Mouse (Mus musculus) stomach, embryonic 15.5 days (tissue): ENCODE measurements around the gene Zfp142. TPM values are rescaled to one million over a fixed set of nuclear protein-coding genes. Genes with fewer than 3 reads are reported as not detected.

Experiments used
- ATAC-seq: fragments of 200-750 bp; cut with Nextera tagmentation; 2 replicates; pipeline ENCODE4 v1.8.0; 2017; ENCODE audit warnings: low read depth, moderate number of reproducible peaks, moderate TSS enrichment; ENCODE audit not compliant: insufficient read depth, low FRiP score
- H3K27ac ChIP-seq: fragments of 300-500 bp; sonication (generic); 2 replicates; pipeline ENCODE4 v1.5.1; 2015; ENCODE audit warnings: mild to moderate bottlenecking, inconsistent platforms
- H3K27me3 ChIP-seq: fragments of 300-500 bp; sonication (generic); replicated peaks from 2 replicates; pipeline ENCODE4 v1.6.1; 2015; ENCODE audit warnings: inconsistent platforms
- H3K36me3 ChIP-seq: fragments of 300-500 bp; sonication (generic); 2 replicates; pipeline ENCODE4 v1.6.1; 2015; ENCODE audit warnings: inconsistent platforms
- H3K4me1 ChIP-seq: fragments of 300-500 bp; sonication (generic); 2 replicates; pipeline ENCODE4 v1.6.1; 2015; ENCODE audit warnings: inconsistent platforms
- H3K4me2 ChIP-seq: fragments of 300-500 bp; sonication (generic); 2 replicates; pipeline ENCODE4 v1.6.1; 2015; ENCODE audit warnings: mild to moderate bottlenecking, inconsistent platforms
- H3K4me3 ChIP-seq: fragments of 300-500 bp; sonication (generic); replicated peaks from 2 replicates; pipeline ENCODE4 v1.5.1; 2015; ENCODE audit warnings: inconsistent platforms
- H3K9ac ChIP-seq: fragments of 300-500 bp; sonication (generic); 2 replicates; pipeline ENCODE4 v1.6.1; 2015; ENCODE audit warnings: inconsistent platforms
- H3K9me3 ChIP-seq: fragments of 300-500 bp; sonication (generic); 2 replicates; pipeline ENCODE4 v1.6.1; 2016; ENCODE audit warnings: inconsistent platforms
- WGBS: fragments of 180-500 bp; shearing (Covaris S2); methylation state at CpG from one replicate; pipeline ENCODE4 v1.1.7; 2015; 5-methylcytosine and 5-hydroxymethylcytosine counted together
- polyA plus RNA-seq: library from polyadenylated mRNA; unstranded; fragments of >200 nt; fragmentation: Nextera tagmentation; extraction: Ambion mirVana; gene quantifications from 2 replicates; pipeline ENCODE4 v1.2.1, GENCODE M21; 2015

The Zfp142 gene
- 5.8 and 5.9 TPM in 2 replicates for polyA plus RNA-seq

GRCm38 (mm10) chr1:74587773-74588445 lies at the start of gene Zfp142, which contains the start of gene Bcs1l:
Zfp142 (minus strand) TSS chr1:74588246.
Bcs1l (plus strand) TSS chr1:74588289.
- H3K9ac ChIP-seq = peak within 1 kb of the TSS; percentile 82
- peaks cover 11% of the 10 kb centered on the region for H3K4me1 ChIP-seq
- H3K27ac ChIP-seq = peak within 1 kb of the TSS; percentile 89
- H3K4me3 ChIP-seq = peak within 1 kb of the TSS; percentile 94
- H3K27me3 ChIP-seq = no peaks in the 10 kb centered on the region
- H3K36me3 ChIP-seq = peaks cover 18% of the 10 kb centered on the region
- peak; percentile 98 for ATAC-seq
- no peaks in the 10 kb centered on the region for H3K9me3 ChIP-seq
- 0% methylated on average over 48 of the region's 48 CpGs for WGBS
- H3K4me2 ChIP-seq = peak within 1 kb of the TSS; percentile 92

GRCm38 (mm10) chr1:74632734-74633133 lies 44.7 kb upstream of the Zfp142 start:
- 85% methylated on average over 4 of the region's 4 CpGs for WGBS
- H3K9me3 ChIP-seq = no peaks in the 10 kb centered on the region
- H3K27me3 ChIP-seq = no peaks in the 10 kb centered on the region
- no peak overlapping the region for H3K4me2 ChIP-seq
- ATAC-seq = no peak
- H3K9ac ChIP-seq = no peak overlapping the region
- H3K27ac ChIP-seq = no peak overlapping the region
- H3K4me3 ChIP-seq = no peak overlapping the region
- H3K36me3 ChIP-seq = no peaks in the 10 kb centered on the region
- H3K4me1 ChIP-seq = no peaks in the 10 kb centered on the region

- Histone ChIP-seq H3K27me3 (no peaks in the 10 kb centered on the region), H3K9ac (no peak overlapping the region), H3K4me3 (no peak overlapping the region), H3K27ac (no peak overlapping the region), H3K9me3 (no peaks in the 10 kb centered on the region), H3K4me2 (no peak overlapping the region), H3K36me3 (no peaks in the 10 kb centered on the region), H3K4me1 (no peaks in the 10 kb centered on the region)
- WGBS = 56% methylated on average over 7 of the region's 7 CpGs
- ATAC-seq = no peak
These were observed 40.0 kb upstream of the Zfp142 start for GRCm38 (mm10) chr1:74628001-74628400.

- Histone ChIP-seq H3K4me2 (no peak overlapping the region), H3K27ac (no peak overlapping the region), H3K36me3 (no peaks in the 10 kb centered on the region), H3K9ac (no peak overlapping the region), H3K9me3 (no peaks in the 10 kb centered on the region), H3K4me3 (no peak overlapping the region), H3K4me1 (no peaks in the 10 kb centered on the region), H3K27me3 (no peaks in the 10 kb centered on the region)
- WGBS = 76% methylated on average over 4 of the region's 4 CpGs
- no peak for ATAC-seq
These were observed 38.0 kb upstream of the Zfp142 start for GRCm38 (mm10) chr1:74626076-74626475.

- Histone ChIP-seq H3K36me3 (no peaks in the 10 kb centered on the region), H3K9me3 (no peaks in the 10 kb centered on the region), H3K27ac (no peak overlapping the region), H3K4me1 (no peaks in the 10 kb centered on the region), H3K9ac (no peak overlapping the region), H3K4me2 (no peak overlapping the region), H3K27me3 (no peaks in the 10 kb centered on the region), H3K4me3 (no peak overlapping the region)
- WGBS = 91% methylated on average over 1 of the region's 1 CpGs
- no peak for ATAC-seq
These were observed 36.1 kb upstream of the Zfp142 start for GRCm38 (mm10) chr1:74624183-74624582.

- Histone ChIP-seq H3K4me1 (peaks cover 5% of the 10 kb centered on the region), H3K9me3 (no peaks in the 10 kb centered on the region), H3K27me3 (no peaks in the 10 kb centered on the region), H3K27ac (peak within 1 kb of the TSS; percentile 63), H3K36me3 (peaks cover 15% of the 10 kb centered on the region), H3K4me2 (peak within 1 kb of the TSS; percentile 81), H3K4me3 (peak within 1 kb of the TSS; percentile 91), H3K9ac (peak within 1 kb of the TSS; percentile 86)
- 8% methylated on average over 25 of the region's 25 CpGs for WGBS
- peak; percentile 84 for ATAC-seq
These were observed 13.4 kb upstream of the Zfp142 start, which contains the start of the genes Rnf25 and Stk36 for GRCm38 (mm10) chr1:74601267-74601962. Rnf25 (minus strand) TSS chr1:74601397. Stk36 (plus strand) TSS chr1:74601445.

GRCm38 (mm10) chr1:74600501-74601266 lies 12.6 kb upstream of the Zfp142 start:
- Histone ChIP-seq H3K4me2 (peak overlapping the region; percentile 81), H3K36me3 (peaks cover 16% of the 10 kb centered on the region), H3K27me3 (no peaks in the 10 kb centered on the region), H3K9me3 (no peaks in the 10 kb centered on the region), H3K4me1 (peaks cover 5% of the 10 kb centered on the region), H3K4me3 (peak overlapping the region; percentile 91), H3K9ac (peak overlapping the region; percentile 86), H3K27ac (peak overlapping the region; percentile 63)
- 7% methylated on average over 26 of the region's 26 CpGs for WGBS
- ATAC-seq = peak; percentile 64

- Histone ChIP-seq H3K36me3 (peaks cover 59% of the 10 kb centered on the region), H3K9ac (no peak overlapping the region), H3K9me3 (no peaks in the 10 kb centered on the region), H3K4me3 (no peak overlapping the region), H3K27me3 (no peaks in the 10 kb centered on the region), H3K4me1 (no peaks in the 10 kb centered on the region), H3K27ac (no peak overlapping the region), H3K4me2 (no peak overlapping the region)
- 80% methylated on average over 8 of the region's 8 CpGs for WGBS
- ATAC-seq = no peak
These were observed 6.4 kb upstream of the Zfp142 start for GRCm38 (mm10) chr1:74594434-74594833.

- WGBS = under 1% methylated on average over 24 of the region's 24 CpGs
- peak overlapping the region; percentile 73 for H3K9ac ChIP-seq
- H3K4me2 ChIP-seq = peak overlapping the region; percentile 92
- H3K4me3 ChIP-seq = peak overlapping the region; percentile 94
- peaks cover 11% of the 10 kb centered on the region for H3K4me1 ChIP-seq
- H3K36me3 ChIP-seq = peaks cover 18% of the 10 kb centered on the region
- ATAC-seq = no peak
- no peaks in the 10 kb centered on the region for H3K9me3 ChIP-seq
- H3K27me3 ChIP-seq = no peaks in the 10 kb centered on the region
- peak overlapping the region; percentile 89 for H3K27ac ChIP-seq
These were observed 743 bp downstream of the Zfp142 start for GRCm38 (mm10) chr1:74587233-74587772.

- Histone ChIP-seq H3K9ac (no peak overlapping the region), H3K36me3 (peaks cover 5% of the 10 kb centered on the region; the same call in 1 of the 2 replicates), H3K27me3 (no peaks in the 10 kb centered on the region), H3K27ac (no peak overlapping the region), H3K4me2 (no peak overlapping the region), H3K4me3 (no peak overlapping the region), H3K4me1 (peaks cover 11% of the 10 kb centered on the region), H3K9me3 (no peaks in the 10 kb centered on the region)
- 93% methylated on average over 3 of the region's 3 CpGs for WGBS
- ATAC-seq = no peak
These were observed 3.2 kb downstream of the Zfp142 start for GRCm38 (mm10) chr1:74584616-74585398.

- Histone ChIP-seq H3K9ac (no peak overlapping the region), H3K4me2 (no peak overlapping the region), H3K27ac (no peak overlapping the region), H3K4me3 (no peak overlapping the region), H3K36me3 (peaks cover 12% of the 10 kb centered on the region; the same call in 1 of the 2 replicates), H3K4me1 (peaks cover 8% of the 10 kb centered on the region), H3K9me3 (no peaks in the 10 kb centered on the region), H3K27me3 (no peaks in the 10 kb centered on the region)
- WGBS = 80% methylated on average over 3 of the region's 3 CpGs
- no peak for ATAC-seq
These were observed 5.4 kb downstream of the Zfp142 start for GRCm38 (mm10) chr1:74582621-74583020.
